Mouse (Mus musculus) CH12.LX (cell line): ENCODE data around the gene Farsa.

ENCODE experiments used
- CTCF ChIP-seq, 2 experiments: IDR thresholded peaks in 1 of 2; conservative IDR thresholded peaks in 1 of 2; 2 replicates each; pipeline ENCODE4 v1.5.1; 2011 to 2012; ENCODE audit warnings: low read depth in 2 of 2, low read length in 2 of 2, improper control_type of control experiment in 1 of 2, inconsistent platforms in 1 of 2, mild to moderate bottlenecking in 1 of 2, moderate library complexity in 1 of 2
- EP300 ChIP-seq: IDR thresholded peaks from 2 replicates; pipeline ENCODE4 v1.6.1; 2011; ENCODE audit warnings: low read length, improper control_type of control experiment
- POLR2A ChIP-seq: IDR thresholded peaks from 2 replicates; pipeline ENCODE4 v1.6.1; 2011; ENCODE audit warnings: low read depth, mild to moderate bottlenecking, improper control_type of control experiment, low read length
- TCF12 ChIP-seq: IDR thresholded peaks from 2 replicates; pipeline ENCODE4 v1.6.1; 2014; ENCODE audit warnings: low read depth, mild to moderate bottlenecking, inconsistent platforms, low read length, improper control_type of control experiment
- ZC3H11A ChIP-seq: IDR thresholded peaks from 2 replicates; pipeline ENCODE4 v1.6.1; 2012; ENCODE audit warnings: low read depth, mild to moderate bottlenecking, inconsistent platforms, low read length, improper control_type of control experiment
- ZKSCAN1 ChIP-seq: IDR thresholded peaks from 2 replicates; pipeline ENCODE4 v1.6.1; 2012; ENCODE audit warnings: low read depth, inconsistent platforms, low read length, improper control_type of control experiment, borderline replicate concordance

- TF ChIP-seq ZKSCAN1, result no peak
- no peak for TF ChIP-seq CTCF (conservative IDR thresholded peaks at IDR 0.05 in 1 of 2, IDR thresholded peaks at IDR 0.05 in 1 of 2; ENCODE audit: low read depth in 2 of 2, low read length in 2 of 2)
- TF ChIP-seq TCF12, result no peak
- TF ChIP-seq POLR2A, result no peak
- no peak for TF ChIP-seq ZC3H11A
- no peak for TF ChIP-seq EP300
Measured at GRCm38 (mm10) chr8:84910551-84910950, 53.8 kb downstream of the Farsa start.
